Mouse (Mus musculus): ENCODE data around the gene Rai14. TPM values are rescaled to one million over a fixed set of nuclear protein-coding genes. Genes with fewer than 3 reads are reported as not detected.

The Rai14 gene
- polyA plus RNA-seq, 1 experiment from 2014 or later, result 64.1 TPM

DNA sequence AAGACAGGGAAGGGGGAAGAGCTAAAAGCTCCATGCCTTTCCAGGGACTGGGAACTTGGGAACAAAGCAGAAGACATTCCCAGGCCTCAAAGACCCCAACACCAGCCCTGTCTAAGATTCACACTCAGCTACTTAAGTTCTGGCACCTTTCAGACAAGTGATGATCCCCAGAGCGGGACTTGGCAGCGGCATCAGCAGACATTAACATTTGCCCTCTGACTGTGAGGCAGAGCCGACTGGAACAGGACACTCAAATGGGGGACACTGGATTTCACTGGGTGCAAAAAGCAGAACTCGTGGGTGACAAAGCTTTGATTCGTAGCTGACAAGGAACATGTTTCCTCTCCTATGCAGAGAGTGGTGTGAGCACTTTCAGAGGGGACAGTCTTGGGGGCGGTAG, 98.4 kb downstream of the Rai14 start:
- Histone ChIP-seq H3K4me2 (no peak overlapping the region), H3K9ac (replicated peaks) (no peak overlapping the region), H3K36me3 (peaks cover 16% of the 10 kb centered on the region), H3K27ac (peak overlapping the region; percentile 65), H3K4me3 (replicated peaks) (no peak overlapping the region), H3K27me3 (no peaks in the 10 kb centered on the region), H3K9me3 (peaks cover 8% of the 10 kb centered on the region), H3K4me1 (replicated peaks) (peaks cover 29% of the 10 kb centered on the region)
- ATAC-seq (ENCODE audit: insufficient number of reproducible peaks, insufficient read depth, low FRiP score, low TSS enrichment, low read depth), result no peak
- 51% methylated on average over 6 of the region's 6 CpGs for WGBS

DNA sequence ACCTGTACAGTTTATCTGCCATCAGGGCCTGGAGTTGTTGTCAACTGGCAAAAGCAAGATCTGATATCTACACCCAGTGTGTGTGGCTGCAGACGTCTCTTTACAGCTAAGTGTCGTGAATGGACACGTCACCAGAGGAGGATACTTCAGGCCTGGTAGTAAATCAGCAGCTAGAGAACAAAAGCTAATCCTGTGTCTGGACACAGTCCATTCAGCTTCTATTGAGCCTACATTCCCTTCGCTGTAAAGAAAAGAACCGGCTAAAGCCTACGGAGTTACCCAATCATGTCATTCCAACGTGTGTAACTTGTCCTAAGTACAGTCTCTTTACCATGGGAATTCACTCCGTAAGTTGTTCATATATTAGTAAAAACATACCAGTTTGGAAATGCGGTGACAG, 103.4 kb downstream of the Rai14 start:
- no peak for ATAC-seq (ENCODE audit: insufficient number of reproducible peaks, insufficient read depth, low FRiP score, low TSS enrichment, low read depth)
- Histone ChIP-seq H3K9me3 (no peaks in the 10 kb centered on the region), H3K27me3 (no peaks in the 10 kb centered on the region), H3K27ac (no peak overlapping the region), H3K4me1 (replicated peaks) (peaks cover 39% of the 10 kb centered on the region), H3K36me3 (peaks cover 11% of the 10 kb centered on the region), H3K4me3 (replicated peaks) (no peak overlapping the region), H3K4me2 (no peak overlapping the region), H3K9ac (replicated peaks) (no peak overlapping the region)
- 92% methylated on average over 9 of the region's 9 CpGs for WGBS

DNA sequence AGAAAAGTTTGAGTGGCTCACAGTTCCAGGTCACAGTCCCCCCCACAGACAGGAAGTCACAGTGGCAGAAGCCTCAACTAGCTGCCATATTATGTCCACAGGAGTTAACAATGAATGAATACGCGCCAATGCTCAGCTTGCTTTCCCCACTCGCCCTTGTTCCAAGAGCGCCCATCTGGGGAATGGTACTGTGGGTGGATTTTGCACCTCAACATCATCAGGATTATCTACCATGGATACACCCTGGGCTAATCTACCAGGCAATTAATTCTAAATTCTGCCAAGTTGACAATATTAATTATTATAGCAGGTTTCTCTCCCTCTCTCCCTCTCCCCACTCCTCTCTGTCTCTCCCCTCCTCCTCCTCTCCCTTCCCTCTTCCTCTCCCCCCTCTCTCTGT, 105.3 kb downstream of the Rai14 start:
- peak overlapping the region; percentile 72 for H3K27ac ChIP-seq
- no peak for ATAC-seq (ENCODE audit: insufficient number of reproducible peaks, insufficient read depth, low FRiP score, low TSS enrichment, low read depth)

DNA sequence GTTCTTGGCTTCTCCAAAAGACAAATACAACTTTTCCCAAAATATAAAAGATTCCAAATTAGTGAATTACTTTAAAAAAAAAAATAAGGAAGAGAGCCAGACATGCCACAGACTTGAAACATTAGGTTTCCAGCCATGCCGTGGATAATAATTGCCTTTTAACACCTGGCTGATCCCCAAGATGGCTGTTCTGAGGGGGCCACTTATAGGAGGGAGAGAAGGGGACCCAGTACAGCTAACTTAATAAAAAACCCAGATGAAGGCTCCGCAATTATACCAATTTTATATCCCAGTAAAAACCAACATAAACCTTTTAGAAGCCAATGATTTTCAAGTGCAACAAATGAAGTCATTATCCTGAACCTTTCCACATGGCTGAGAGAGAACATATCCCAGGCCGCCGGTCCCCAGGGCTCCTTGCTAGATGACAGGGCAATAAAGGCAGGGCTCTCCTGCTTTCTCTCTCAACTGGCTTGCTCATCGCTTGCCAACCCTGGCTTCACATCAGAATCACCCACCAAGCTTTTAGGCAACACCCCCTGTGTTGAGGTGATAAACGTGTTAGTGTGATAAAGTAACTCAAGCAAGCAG, 105.8 kb downstream of the Rai14 start:
- Histone ChIP-seq H3K4me1 (replicated peaks) (peaks cover 23% of the 10 kb centered on the region), H3K4me2 (0 out of 2 replicates have a peak overlapping the region, but pooled peaks have one; percentile 11), H3K9ac (replicated peaks) (no peak overlapping the region), H3K27me3 (no peaks in the 10 kb centered on the region), H3K9me3 (peaks cover 8% of the 10 kb centered on the region; the same call in 1 of the 2 replicates), H3K27ac (peak overlapping the region; percentile 72), H3K36me3 (peaks cover 36% of the 10 kb centered on the region), H3K4me3 (replicated peaks) (no peak overlapping the region)
- 21% methylated on average over 6 of the region's 6 CpGs for WGBS
- ATAC-seq (ENCODE audit: insufficient number of reproducible peaks, insufficient read depth, low FRiP score, low TSS enrichment, low read depth), result peak; percentile 86

More for the DNA sequence above, 105.3 kb downstream of the Rai14 start:
- Histone ChIP-seq H3K9ac (replicated peaks) (no peak overlapping the region), H3K4me1 (replicated peaks) (peaks cover 24% of the 10 kb centered on the region), H3K27me3 (no peaks in the 10 kb centered on the region), H3K4me2 (0 out of 2 replicates have a peak overlapping the region, but pooled peaks have one; percentile 11), H3K36me3 (peaks cover 31% of the 10 kb centered on the region), H3K4me3 (replicated peaks) (no peak overlapping the region), H3K9me3 (0 out of 2 replicates have a peak, but pooled peaks cover 3% of the 10 kb centered on the region)
- WGBS, result 65% methylated on average over 4 of the region's 4 CpGs

DNA sequence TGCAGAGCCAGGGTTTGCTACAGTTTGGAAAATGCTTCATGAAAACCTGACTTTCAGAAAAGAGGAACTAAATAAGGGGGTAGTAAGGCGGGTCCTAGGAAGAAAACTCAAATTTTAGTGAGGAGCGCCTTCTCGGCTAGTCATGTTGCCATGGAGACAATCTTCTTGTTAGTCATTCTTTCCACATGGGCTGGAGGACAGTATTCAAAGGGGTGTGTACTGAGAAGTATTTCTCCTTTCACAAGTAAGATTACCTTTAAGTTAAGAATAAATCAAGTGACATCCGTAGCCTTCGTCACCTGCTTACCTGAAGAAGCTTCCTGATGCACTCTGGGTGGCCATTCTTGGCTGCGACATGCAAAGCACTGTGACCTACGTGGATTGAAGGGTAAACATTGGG, 115.0 kb downstream of the Rai14 start:
- H3K4me3 ChIP-seq (replicated peaks), result no peak overlapping the region
- H3K36me3 ChIP-seq, result peaks cover 16% of the 10 kb centered on the region
- 82% methylated on average over 7 of the region's 7 CpGs for WGBS
- H3K27me3 ChIP-seq, result no peaks in the 10 kb centered on the region
- H3K9ac ChIP-seq (replicated peaks), result no peak overlapping the region
- ATAC-seq (ENCODE audit: insufficient number of reproducible peaks, insufficient read depth, low FRiP score, low TSS enrichment, low read depth), result no peak
- peak overlapping the region; percentile 74 for H3K27ac ChIP-seq
- peaks cover 8% of the 10 kb centered on the region; the same call in 1 of the 2 replicates for H3K9me3 ChIP-seq
- H3K4me2 ChIP-seq, result no peak overlapping the region
- peaks cover 48% of the 10 kb centered on the region for H3K4me1 ChIP-seq (replicated peaks)

DNA sequence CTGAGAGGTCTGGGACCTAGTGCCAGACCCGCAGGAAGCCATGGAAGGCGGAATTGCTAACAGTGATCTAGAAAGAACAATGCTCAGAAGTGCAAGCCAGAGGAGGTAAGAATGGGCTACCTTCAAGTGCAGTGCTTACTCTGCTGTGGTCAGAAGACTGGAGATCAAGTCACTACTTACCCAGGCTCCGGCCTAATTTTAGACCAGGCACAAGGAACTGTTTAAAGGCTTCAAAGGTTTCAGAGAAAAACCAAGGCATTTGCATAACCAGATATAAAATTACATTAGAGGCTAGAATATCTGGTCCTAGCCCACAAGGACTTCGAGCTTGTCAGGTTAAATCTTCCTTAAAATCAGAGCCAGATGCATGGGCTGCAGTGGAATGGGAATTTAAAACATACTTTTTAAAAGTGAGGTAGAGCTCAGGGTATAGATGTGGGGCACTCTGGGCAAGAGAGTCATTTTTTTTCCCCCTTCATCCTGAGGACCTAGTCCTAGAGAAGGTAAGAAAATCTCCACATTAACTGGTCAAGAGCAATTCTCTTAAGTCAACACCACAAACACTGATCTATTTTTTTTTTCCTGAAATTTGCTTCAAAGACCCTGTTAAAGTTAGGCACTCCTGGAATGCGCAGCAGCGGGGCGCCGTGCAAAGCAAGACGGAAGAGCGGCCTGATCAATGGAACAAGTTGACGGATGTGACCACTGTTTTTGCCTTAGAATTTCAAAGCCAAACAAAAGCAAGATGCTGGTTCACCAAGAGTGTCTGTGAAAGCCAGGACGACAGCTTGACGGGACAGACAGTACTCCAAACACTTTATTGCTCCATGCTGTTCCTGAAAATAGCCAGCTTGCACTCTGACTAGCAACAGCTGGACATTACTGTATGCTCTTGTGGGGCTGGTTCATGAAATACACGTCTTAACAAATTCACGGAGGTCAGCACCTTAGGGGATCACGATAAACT, 115.9 kb downstream of the Rai14 start:
- Histone ChIP-seq H3K36me3 (peaks cover 8% of the 10 kb centered on the region; the same call in 1 of the 2 replicates), H3K27me3 (no peaks in the 10 kb centered on the region), H3K4me2 (0 out of 2 replicates have a peak overlapping the region, but pooled peaks have one; percentile 10), H3K27ac (peak overlapping the region; percentile 74), H3K9me3 (no peaks in the 10 kb centered on the region), H3K4me3 (replicated peaks) (no peak overlapping the region), H3K4me1 (replicated peaks) (peaks cover 53% of the 10 kb centered on the region), H3K9ac (replicated peaks) (no peak overlapping the region)
- ATAC-seq (ENCODE audit: insufficient number of reproducible peaks, insufficient read depth, low FRiP score, low TSS enrichment, low read depth), result no peak
- 33% methylated on average over 16 of the region's 16 CpGs for WGBS

DNA sequence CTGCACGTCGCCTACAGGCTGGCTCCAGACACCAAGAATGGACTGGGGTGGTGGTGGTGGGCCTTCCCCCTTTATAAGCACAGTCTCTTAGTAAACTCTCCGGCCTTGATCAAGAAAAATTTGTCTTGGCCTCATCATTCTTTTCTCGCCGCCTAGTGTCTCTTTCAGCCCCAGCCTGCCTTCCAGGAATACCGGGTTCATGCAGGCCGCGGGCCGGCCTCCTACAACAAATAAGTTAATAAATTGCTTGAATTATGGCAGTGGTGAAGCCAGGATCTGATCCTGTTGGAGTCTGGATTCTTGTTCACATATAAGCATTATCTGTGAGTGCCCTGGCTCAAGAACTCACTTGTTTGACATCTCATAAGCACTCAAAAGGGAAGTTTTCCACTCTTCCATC, 117.6 kb downstream of the Rai14 start:
- no peak overlapping the region for H3K4me3 ChIP-seq (replicated peaks)
- H3K27ac ChIP-seq, result no peak overlapping the region
- WGBS, result 91% methylated on average over 9 of the region's 9 CpGs
- no peak overlapping the region for H3K9ac ChIP-seq (replicated peaks)
- peaks cover 53% of the 10 kb centered on the region for H3K4me1 ChIP-seq (replicated peaks)
- H3K36me3 ChIP-seq, result peaks cover 13% of the 10 kb centered on the region; the same call in 1 of the 2 replicates
- H3K27me3 ChIP-seq, result no peaks in the 10 kb centered on the region
- ATAC-seq (ENCODE audit: insufficient number of reproducible peaks, insufficient read depth, low FRiP score, low TSS enrichment, low read depth), result no peak
- no peak overlapping the region for H3K4me2 ChIP-seq
- no peaks in the 10 kb centered on the region for H3K9me3 ChIP-seq

DNA sequence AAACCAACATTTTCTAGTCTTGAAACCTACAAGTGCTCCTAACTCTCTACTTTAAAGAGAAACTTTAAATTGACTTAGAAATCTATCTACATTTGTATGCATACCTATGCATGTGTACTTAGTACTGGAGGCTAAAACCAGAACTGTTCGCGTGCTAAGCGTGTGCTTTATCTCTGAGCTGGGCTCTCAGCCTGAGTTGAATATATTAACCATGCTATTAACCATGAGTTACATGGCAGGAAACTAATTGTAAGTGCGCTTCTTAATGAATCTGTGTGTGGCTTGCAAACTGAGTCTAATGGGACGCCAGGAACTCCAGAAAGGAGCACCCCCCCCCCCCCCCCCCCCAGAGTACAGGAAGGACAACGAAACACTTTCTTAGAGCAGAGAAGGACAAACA, 119.0 kb downstream of the Rai14 start:
- Histone ChIP-seq H3K27me3 (no peaks in the 10 kb centered on the region), H3K9me3 (no peaks in the 10 kb centered on the region), H3K4me1 (replicated peaks) (peaks cover 53% of the 10 kb centered on the region), H3K4me3 (replicated peaks) (no peak overlapping the region), H3K36me3 (peaks cover 20% of the 10 kb centered on the region; the same call in 1 of the 2 replicates), H3K27ac (peak overlapping the region; percentile 64; the same call in 1 of the 2 replicates), H3K4me2 (no peak overlapping the region), H3K9ac (replicated peaks) (no peak overlapping the region)
- ATAC-seq (ENCODE audit: insufficient number of reproducible peaks, insufficient read depth, low FRiP score, low TSS enrichment, low read depth), result no peak
- 66% methylated on average over 6 of the region's 6 CpGs for WGBS

DNA sequence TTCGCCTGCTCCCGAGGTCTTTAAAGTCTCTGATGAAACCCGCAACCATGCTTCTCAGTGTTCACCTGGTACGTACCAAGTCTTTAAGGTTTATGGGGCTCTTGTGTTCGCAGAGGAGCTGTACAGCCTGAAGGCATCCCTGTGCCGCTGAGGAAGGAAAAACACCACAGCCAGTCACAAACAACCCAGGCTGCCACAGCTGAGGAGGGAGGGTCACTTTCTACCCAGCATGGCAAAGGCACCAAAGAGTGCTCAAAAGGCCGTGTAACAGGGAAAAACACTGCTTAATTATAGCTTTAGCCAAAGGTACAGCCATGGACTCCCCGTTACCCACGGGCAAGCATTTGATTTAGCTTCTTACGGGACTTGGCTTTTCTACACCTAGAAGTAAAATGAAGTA, 119.5 kb downstream of the Rai14 start:
- no peak overlapping the region for H3K4me2 ChIP-seq
- ATAC-seq (ENCODE audit: insufficient number of reproducible peaks, insufficient read depth, low FRiP score, low TSS enrichment, low read depth), result peak; percentile 41; the same call in 1 of the 2 replicates
- no peak overlapping the region for H3K9ac ChIP-seq (replicated peaks)
- H3K9me3 ChIP-seq, result no peaks in the 10 kb centered on the region
- peak overlapping the region; percentile 64; the same call in 1 of the 2 replicates for H3K27ac ChIP-seq
- H3K4me3 ChIP-seq (replicated peaks), result no peak overlapping the region
- no peaks in the 10 kb centered on the region for H3K27me3 ChIP-seq
- H3K4me1 ChIP-seq (replicated peaks), result peaks cover 50% of the 10 kb centered on the region
- peaks cover 20% of the 10 kb centered on the region; the same call in 1 of the 2 replicates for H3K36me3 ChIP-seq
- WGBS, result 38% methylated on average over 10 of the region's 10 CpGs

DNA sequence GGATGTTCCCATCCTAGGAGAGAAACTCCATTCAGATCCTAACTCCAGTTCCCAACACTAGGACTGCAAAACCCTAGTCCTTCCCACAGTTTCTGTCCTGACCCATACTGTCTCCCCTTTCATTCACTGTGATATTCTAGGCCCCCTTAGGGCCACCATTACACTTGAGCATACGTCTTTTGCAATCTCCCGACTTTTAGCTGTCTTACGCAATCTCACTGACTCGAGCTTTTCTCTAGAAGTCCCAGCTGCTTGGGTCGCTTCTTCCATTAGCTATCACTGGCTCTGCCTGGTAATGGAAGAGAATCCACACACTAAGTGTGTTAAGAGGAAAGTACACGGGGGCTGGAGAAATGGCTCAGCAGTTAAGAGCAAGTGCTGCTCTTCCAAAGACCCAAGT, 121.3 kb downstream of the Rai14 start:
- WGBS, result 86% methylated on average over 6 of the region's 6 CpGs
- H3K27me3 ChIP-seq, result no peaks in the 10 kb centered on the region

DNA sequence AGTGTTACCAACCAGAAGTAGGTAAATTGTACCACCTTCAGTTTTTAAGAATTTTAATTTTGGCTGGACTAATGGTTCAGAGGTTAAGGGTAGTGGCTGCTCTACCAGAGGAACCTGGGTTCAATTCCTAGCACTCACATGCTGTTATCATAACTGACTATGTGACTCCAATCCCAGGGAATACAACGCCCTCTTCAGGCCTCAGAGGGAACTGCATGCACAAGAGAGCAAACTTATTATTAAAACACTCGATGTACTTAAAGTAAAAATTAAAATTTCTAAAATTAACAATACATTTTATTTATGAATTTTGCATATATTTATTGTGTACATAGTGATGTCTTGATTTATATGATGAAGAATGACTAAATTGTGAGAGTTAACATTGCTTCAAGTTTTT, 127.9 kb downstream of the Rai14 start:
- no peak overlapping the region for H3K4me2 ChIP-seq
- ATAC-seq (ENCODE audit: insufficient number of reproducible peaks, insufficient read depth, low FRiP score, low TSS enrichment, low read depth), result no peak
- H3K27ac ChIP-seq, result no peak overlapping the region
- H3K27me3 ChIP-seq, result no peaks in the 10 kb centered on the region
- no peak overlapping the region for H3K4me3 ChIP-seq (replicated peaks)
- H3K9ac ChIP-seq (replicated peaks), result no peak overlapping the region
- peaks cover 48% of the 10 kb centered on the region for H3K36me3 ChIP-seq
- H3K9me3 ChIP-seq, result no peaks in the 10 kb centered on the region
- WGBS, result 90% methylated on average over 2 of the region's 2 CpGs
- H3K4me1 ChIP-seq (replicated peaks), result no peaks in the 10 kb centered on the region

More for the DNA sequence above, 121.3 kb downstream of the Rai14 start:
- no peak overlapping the region for H3K4me3 ChIP-seq (replicated peaks)
- H3K36me3 ChIP-seq, result peaks cover 34% of the 10 kb centered on the region
- ATAC-seq (ENCODE audit: insufficient number of reproducible peaks, insufficient read depth, low FRiP score, low TSS enrichment, low read depth), result no peak
- H3K9ac ChIP-seq (replicated peaks), result no peak overlapping the region
- H3K4me2 ChIP-seq, result no peak overlapping the region
- H3K27ac ChIP-seq, result no peak overlapping the region
- no peaks in the 10 kb centered on the region for H3K9me3 ChIP-seq
- peaks cover 32% of the 10 kb centered on the region for H3K4me1 ChIP-seq (replicated peaks)
